Mouse (Mus musculus) left cerebral cortex, postnatal 25 days (tissue): ENCODE data around the gene Med19. TPM values are rescaled to one million over a fixed set of nuclear protein-coding genes. Genes with fewer than 3 reads are reported as not detected.

Experiments
- DNase-seq, 2 experiments: peaks; one replicate each; pipeline ENCODE4 v3.0.0; 2022; ENCODE audit warnings: low spot score in 2 of 2, mixed read lengths in 1 of 2
- intact Hi-C: fragments of 180-260 bp; cut with DNase I; formaldehyde crosslinking; loops from one replicate; pipeline ENCODE4 v1.15.1; 2025
- total RNA-seq, 2 experiments: library from RNA; stranded (reverse); gene quantifications; 2 replicates each; pipeline ENCODE4 v1.2.3; 2021

Gene Med19
- total RNA-seq, 2 experiments from 2014 or later: 30.4 to 32.0 TPM

DNA sequence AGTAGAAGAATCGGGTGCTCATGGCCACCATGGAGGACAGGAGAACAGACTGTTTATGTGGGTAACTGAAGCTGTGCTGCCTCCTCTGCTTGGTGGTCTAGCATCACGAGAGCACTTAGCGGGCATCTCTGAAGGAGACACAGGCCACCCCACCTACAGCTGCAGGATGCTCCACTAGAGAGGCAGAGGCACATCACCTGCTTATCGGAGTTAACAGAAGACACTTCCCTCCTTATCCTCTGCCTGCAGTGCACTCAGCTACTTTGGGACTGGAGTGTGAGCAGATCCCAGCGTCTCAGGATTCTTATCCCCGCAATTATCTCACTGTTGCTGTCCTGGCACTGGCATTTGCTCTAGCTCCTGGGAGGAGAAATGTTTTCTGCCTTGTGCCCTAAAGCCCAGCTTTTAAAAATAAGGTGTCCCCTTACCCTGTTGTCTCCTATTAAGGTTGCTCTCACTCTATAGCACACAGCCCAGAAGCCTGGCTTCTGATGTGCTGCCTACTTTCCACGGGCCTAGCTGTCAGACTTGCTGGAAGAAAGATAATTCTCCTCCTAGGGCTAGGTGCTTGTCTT lies 57.2 kb downstream of the Med19 start:
- no peak for DNase-seq
- intact Hi-C loops: loop anchor here (2.0 to 10.0 kb wide), 2 partner anchors 63 to 299 kb away; partner anchors contain the start of genes P2rx3, Ssrp1 and Ube2l6

DNA sequence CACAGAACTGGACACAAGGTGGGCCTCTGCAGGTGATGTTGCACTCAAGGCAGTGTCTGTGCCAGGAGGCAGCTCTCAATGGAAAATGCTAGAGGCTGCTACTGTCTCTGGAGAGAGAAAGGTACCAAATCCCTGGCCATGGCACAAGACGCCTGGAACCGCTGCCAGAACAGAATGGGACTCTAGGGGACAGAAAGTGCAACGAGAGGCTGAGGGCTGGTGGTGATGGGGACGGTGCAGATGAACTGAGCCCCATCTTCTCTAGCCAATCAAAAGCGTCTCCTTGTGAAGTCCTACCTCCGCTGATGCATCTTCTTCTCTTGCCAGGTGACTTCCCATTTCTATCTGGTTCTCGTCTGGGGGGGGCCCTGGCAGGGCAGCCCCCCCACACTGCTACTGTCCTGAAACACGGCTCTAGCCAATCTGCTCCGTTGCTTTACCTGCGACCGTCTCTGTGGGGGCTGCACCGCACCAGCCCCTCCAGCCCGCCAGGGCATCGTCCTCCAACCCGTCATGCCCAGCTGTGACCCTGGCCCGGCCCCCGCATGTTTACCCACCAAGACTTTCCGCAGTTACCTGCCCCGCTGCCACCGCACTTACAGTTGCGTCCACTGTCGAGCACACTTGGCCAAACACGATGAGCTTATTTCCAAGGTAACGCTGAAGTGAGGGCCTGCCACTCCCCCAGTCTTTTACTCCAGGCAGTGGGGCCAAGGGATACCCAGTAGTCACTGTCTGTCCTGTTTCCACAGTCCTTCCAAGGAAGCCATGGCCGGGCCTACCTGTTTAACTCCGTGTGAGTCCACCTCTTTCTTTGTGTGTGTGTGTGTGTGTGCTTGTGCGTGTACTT lies 58.3 kb downstream of the Med19 start:
- DNase-seq: no peak
- intact Hi-C loops: loop anchor here (10.0 kb wide), 1 partner anchor 298 kb away; the partner anchor contains the start of genes P2rx3 and Ssrp1

DNA sequence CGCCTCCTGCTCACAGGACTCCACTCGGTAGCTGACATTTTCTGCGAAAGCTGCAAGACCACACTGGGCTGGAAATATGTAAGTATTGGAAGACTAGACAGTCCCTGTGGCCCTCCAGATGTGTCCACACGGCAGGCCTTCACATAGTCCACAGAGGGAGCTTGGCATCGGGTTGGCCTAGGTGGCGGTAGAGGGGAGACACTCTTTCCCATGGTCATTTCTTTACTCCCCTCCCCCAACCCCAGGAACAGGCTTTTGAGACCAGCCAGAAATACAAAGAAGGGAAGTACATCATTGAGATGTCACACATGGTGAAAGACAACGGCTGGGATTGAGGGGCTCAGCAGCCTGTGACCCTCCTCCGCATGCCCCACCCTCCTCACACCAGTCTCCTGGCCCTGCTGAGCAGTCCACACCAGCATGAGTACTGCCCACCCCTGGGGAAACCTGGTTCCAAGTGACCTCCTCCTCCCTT lies 59.3 kb downstream of the Med19 start:
- intact Hi-C loops: loop anchor here (10.0 kb wide), 1 partner anchor 297 kb away; the partner anchor contains the start of genes P2rx3 and Ssrp1
- no peak for DNase-seq

Other genes with a start within 250 kb of the Med19 start
- 1 to 10 TPM; 5.3 to 6.0 TPM for gene Tfpi, start 201.6 kb upstream of the Med19 start, total RNA-seq
- gene Ctnnd1, start 27.6 kb upstream of the Med19 start, total RNA-seq: 10 to 100 TPM; 69.0 to 69.4 TPM
- not detected for gene Btbd18, start 19.3 kb upstream of the Med19 start, total RNA-seq
- gene Selenoh, start 7.6 kb upstream of the Med19 start, total RNA-seq: 10 to 100 TPM; 31.7 to 39.6 TPM
- 1 to 10 TPM; 7.7 to 10.0 TPM for gene Gm28635, start 361 bp upstream of the Med19 start, total RNA-seq
- 100 to 1,000 TPM; 225 to 235 TPM for gene Tmx2, start 738 bp downstream of the Med19 start, total RNA-seq
- gene Zdhhc5, start 36.8 kb downstream of the Med19 start, total RNA-seq: 10 to 100 TPM; 45.2 to 50.6 TPM
- gene Clp1, start 48.9 kb downstream of the Med19 start, total RNA-seq: 1 to 10 TPM; 8.4 to 9.3 TPM
- gene Ypel4, start 55.7 kb downstream of the Med19 start, total RNA-seq: 10 to 100 TPM; 66.7 to 69.0 TPM
- gene Gm19426, start 65.3 kb downstream of the Med19 start, total RNA-seq: 1 to 10 TPM; 1.2 to 2.3 TPM
- 1 to 10 TPM; 7.3 to 7.5 TPM for gene Serping1, start 97.0 kb downstream of the Med19 start, total RNA-seq
- gene Ube2l6, start 120.4 kb downstream of the Med19 start, total RNA-seq: 1 to 10 TPM; 5.6 to 8.1 TPM
- gene Smtnl1, start 144.2 kb downstream of the Med19 start, total RNA-seq: not detected
- 10 to 100 TPM; 48.1 to 59.6 TPM for gene Timm10, start 148.6 kb downstream of the Med19 start, total RNA-seq
- gene Slc43a1, start 160.4 kb downstream of the Med19 start, total RNA-seq: under 1 TPM; 0.18 to 0.69 TPM
- gene Rtn4rl2, start 208.3 kb downstream of the Med19 start, total RNA-seq: 100 to 1,000 TPM in 1 of 2 experiments, 10 to 100 TPM in 1; 87.6 to 102 TPM